ENCODE assay signal across 23 mouse cellular contexts in genomic region chr7:127360265-127360664, GRCm38 (mm10).
"Had no signal": no experiment of that assay in that cellular context is flagged by ENCODE, and none has a peak within 500 bp of the region (broad histone marks: within the 10 kb centered on the region; RNA-seq: fewer than 3 reads in every experiment).

No protein-coding gene starts in this region.

- H3K9ac ChIP-seq: forebrain, postnatal 0 days; heart, embryonic 13.5 days; heart, embryonic 15.5 days; hindbrain, embryonic 14.5 days; kidney, embryonic 15.5 days; limb, embryonic 12.5 days; liver, embryonic 13.5 days had no signal

- H3K9me3 ChIP-seq: heart, embryonic 13.5 days; heart, embryonic 15.5 days; kidney, embryonic 15.5 days; limb, embryonic 10.5 days; limb, embryonic 12.5 days; liver, embryonic 13.5 days had no signal

- DNase-seq: forebrain, postnatal 0 days; gastrocnemius, postnatal 14 days; gastrocnemius, postnatal 36 days; heart, adult 2 months; heart, postnatal 14 days; heart, postnatal 36 days; kidney, adult 11 months; kidney, adult 2 months; kidney, adult 9 months; kidney, postnatal 14 days; kidney, postnatal 36 days; layer of hippocampus, adult 9-11 months; liver, embryonic 13.5 days had no signal

- H3K4me3 ChIP-seq: heart, adult 2 months; heart, embryonic 13.5 days; heart, embryonic 15.5 days; kidney, embryonic 15.5 days; limb, embryonic 10.5 days; limb, embryonic 12.5 days; liver, embryonic 13.5 days had no signal

- H3K4me2 ChIP-seq: heart, embryonic 11.5 days; heart, embryonic 13.5 days; heart, embryonic 15.5 days; hindbrain, embryonic 14.5 days; kidney, embryonic 15.5 days; limb, embryonic 12.5 days; liver, embryonic 13.5 days had no signal

- H3K36me3 ChIP-seq: heart, embryonic 13.5 days; heart, embryonic 15.5 days; kidney, embryonic 15.5 days; limb, embryonic 10.5 days; limb, embryonic 12.5 days; liver, embryonic 13.5 days had no signal

- ATAC-seq: forebrain, postnatal 0 days; hindbrain, embryonic 16.5 days; inflammation-experienced regulatory T-cells, adult 6 months had no signal

- H3K27ac ChIP-seq: heart, adult 2 months; heart, embryonic 13.5 days; heart, embryonic 15.5 days; hindbrain, embryonic 14.5 days; kidney, embryonic 15.5 days; kidney, postnatal 0 days; limb, embryonic 10.5 days; limb, embryonic 12.5 days; liver, embryonic 13.5 days had no signal
